Mouse (Mus musculus): Measurements from ENCODE around the gene Rufy1. TPM values are rescaled to one million over a fixed set of nuclear protein-coding genes. Genes with fewer than 3 reads are reported as not detected.

Rufy1 gene
- polyA plus RNA-seq, 1 experiment, result 9.6 TPM

DNA sequence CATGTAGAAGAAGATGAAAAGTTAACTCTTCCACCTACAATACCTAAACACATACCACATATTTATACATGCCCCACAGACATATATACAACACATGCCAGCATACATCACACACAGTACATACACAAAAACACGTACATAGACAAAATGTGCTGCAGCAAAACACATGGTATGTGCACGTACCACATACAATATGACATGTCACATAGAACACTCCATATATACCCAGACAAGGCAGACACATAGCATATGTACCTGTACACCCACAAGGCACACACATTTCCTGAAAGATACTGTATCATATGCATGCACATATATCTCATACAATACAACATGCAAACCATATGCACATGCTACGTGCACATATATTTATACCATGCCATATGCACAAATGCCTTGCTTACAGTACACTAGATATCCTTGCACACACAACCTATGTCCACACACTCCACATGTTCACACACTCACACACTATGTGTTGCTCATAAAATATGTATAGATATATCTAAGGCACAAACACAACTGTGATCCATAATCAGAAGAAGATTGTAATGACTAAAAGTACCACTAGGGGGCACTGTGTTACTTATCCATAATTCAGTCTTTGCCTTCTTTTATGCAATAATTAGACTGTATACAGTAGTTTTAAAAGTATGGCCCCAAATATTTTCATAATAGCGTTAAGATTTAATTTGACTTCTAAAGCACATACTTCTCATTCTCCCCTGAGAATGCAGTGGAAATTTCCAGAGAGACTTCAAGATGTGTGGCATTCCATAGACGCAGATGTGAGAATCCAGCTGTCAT is 12.5 kb upstream of the Rufy1 start:
- 79% methylated on average over 5 of the region's 5 CpGs for WGBS
- H3K36me3 ChIP-seq (ENCODE audit: control insufficient read depth, insufficient read depth, low read length), result no peaks in the 10 kb centered on the region
- no peak for DNase-seq (ENCODE audit: low read depth in 1 of 2, low spot score in 2 of 2)

GRCm38 (mm10) chr11:50441637-50442036 is 10.7 kb upstream of the Rufy1 start:
- H3K36me3 ChIP-seq (ENCODE audit: control insufficient read depth, insufficient read depth, low read length), result no peaks in the 10 kb centered on the region
- H3K27me3 ChIP-seq (ENCODE audit: control insufficient read depth, insufficient read depth, low read length), result no peaks in the 10 kb centered on the region
- no peaks in the 10 kb centered on the region for H3K4me1 ChIP-seq (ENCODE audit: control insufficient read depth, insufficient read depth, insufficient read length)
- DNase-seq (ENCODE audit: low read depth in 1 of 2, low spot score in 2 of 2), result no peak
- 83% methylated on average over 9 of the region's 9 CpGs for WGBS
- no peak overlapping the region for H3K4me3 ChIP-seq (ENCODE audit: extremely low read depth, insufficient read depth, insufficient read length)
- H3K27ac ChIP-seq (ENCODE audit: insufficient read depth, low read length), result no peak overlapping the region
- no peak for TF ChIP-seq CTCF (IDR thresholded peaks at IDR 0.05; ENCODE audit: extremely low read depth, insufficient read depth, insufficient read length, insufficient replicate concordance)
- no peak for TF ChIP-seq POLR2A (IDR thresholded peaks at IDR 0.05; ENCODE audit: low read depth, low read length)

More for the DNA sequence above, 12.5 kb upstream of the Rufy1 start:
- TF ChIP-seq POLR2A (IDR thresholded peaks at IDR 0.05; ENCODE audit: low read depth, low read length), result no peak
- TF ChIP-seq CTCF (IDR thresholded peaks at IDR 0.05; ENCODE audit: extremely low read depth, insufficient read depth, insufficient read length, insufficient replicate concordance), result no peak
- no peaks in the 10 kb centered on the region for H3K4me1 ChIP-seq (ENCODE audit: control insufficient read depth, insufficient read depth, insufficient read length)
- no peak overlapping the region for H3K27ac ChIP-seq (ENCODE audit: insufficient read depth, low read length)
- no peaks in the 10 kb centered on the region; the same call in 1 of the 2 replicates for H3K27me3 ChIP-seq (ENCODE audit: control insufficient read depth, insufficient read depth, low read length)
- H3K4me3 ChIP-seq (ENCODE audit: extremely low read depth, insufficient read depth, insufficient read length), result no peak overlapping the region

DNA sequence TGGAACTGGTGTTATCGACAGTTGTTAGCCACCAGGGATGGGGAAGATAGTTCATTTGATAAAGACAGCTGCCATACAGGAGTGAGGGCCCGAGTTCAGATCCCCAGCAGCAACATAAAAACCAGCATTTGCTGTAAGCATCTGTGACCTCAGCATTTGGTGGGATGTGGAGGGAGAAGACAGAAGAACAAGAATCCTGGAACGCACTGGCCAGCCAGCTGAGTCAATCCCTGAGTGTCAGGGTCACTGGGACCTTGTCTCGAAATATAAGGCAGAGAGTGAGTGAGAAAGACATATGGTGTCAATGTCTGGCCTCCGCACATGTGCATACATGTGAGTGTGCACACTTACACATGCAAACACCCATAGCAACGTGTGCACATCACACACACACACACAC is 9.8 kb upstream of the Rufy1 start:
- H3K4me1 ChIP-seq (ENCODE audit: control insufficient read depth, insufficient read depth, insufficient read length), result no peaks in the 10 kb centered on the region
- no peaks in the 10 kb centered on the region for H3K27me3 ChIP-seq (ENCODE audit: control insufficient read depth, insufficient read depth, low read length)
- no peak for DNase-seq (ENCODE audit: low read depth in 1 of 2, low spot score in 2 of 2)
- H3K4me3 ChIP-seq (ENCODE audit: extremely low read depth, insufficient read depth, insufficient read length), result no peak overlapping the region
- TF ChIP-seq POLR2A (IDR thresholded peaks at IDR 0.05; ENCODE audit: low read depth, low read length), result no peak
- no peak for TF ChIP-seq CTCF (IDR thresholded peaks at IDR 0.05; ENCODE audit: extremely low read depth, insufficient read depth, insufficient read length, insufficient replicate concordance)
- H3K36me3 ChIP-seq (ENCODE audit: control insufficient read depth, insufficient read depth, low read length), result no peaks in the 10 kb centered on the region
- H3K27ac ChIP-seq (ENCODE audit: insufficient read depth, low read length), result no peak overlapping the region
- WGBS, result 85% methylated on average over 6 of the region's 6 CpGs

GRCm38 (mm10) chr11:50439857-50440256 is 8.9 kb upstream of the Rufy1 start:
- no peaks in the 10 kb centered on the region for H3K36me3 ChIP-seq (ENCODE audit: control insufficient read depth, insufficient read depth, low read length)
- no peak overlapping the region for H3K27ac ChIP-seq (ENCODE audit: insufficient read depth, low read length)
- no peaks in the 10 kb centered on the region for H3K27me3 ChIP-seq (ENCODE audit: control insufficient read depth, insufficient read depth, low read length)
- WGBS, result 75% methylated on average over 8 of the region's 8 CpGs
- H3K4me3 ChIP-seq (ENCODE audit: extremely low read depth, insufficient read depth, insufficient read length), result no peak overlapping the region
- no peaks in the 10 kb centered on the region for H3K4me1 ChIP-seq (ENCODE audit: control insufficient read depth, insufficient read depth, insufficient read length)
- DNase-seq (ENCODE audit: low read depth in 1 of 2, low spot score in 2 of 2), result no peak
- TF ChIP-seq POLR2A (IDR thresholded peaks at IDR 0.05; ENCODE audit: low read depth, low read length) (no peak), CTCF (IDR thresholded peaks at IDR 0.05; ENCODE audit: extremely low read depth, insufficient read depth, insufficient read length, insufficient replicate concordance) (no peak)

DNA sequence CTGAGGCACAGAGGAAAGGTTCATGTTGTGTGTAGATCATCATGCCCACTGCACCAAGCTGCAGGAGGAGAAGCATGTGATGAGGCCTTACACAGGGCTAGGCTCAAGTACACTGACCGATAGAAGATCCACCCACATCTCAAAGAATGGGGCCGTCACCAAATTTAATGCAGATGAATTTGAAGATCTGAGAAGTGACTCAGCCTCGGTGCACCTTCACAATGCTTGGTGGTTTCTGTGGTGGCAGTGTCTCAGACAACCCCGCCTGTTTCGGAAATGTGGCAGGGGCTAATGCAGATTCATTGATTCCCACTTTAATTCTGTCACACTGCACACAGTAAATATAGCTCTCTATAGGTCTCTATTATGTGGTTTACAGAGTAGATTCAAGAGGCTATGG is 2.0 kb upstream of the Rufy1 start:
- DNase-seq (ENCODE audit: low read depth in 1 of 2, low spot score in 2 of 2), result no peak
- Histone ChIP-seq H3K27ac (ENCODE audit: insufficient read depth, low read length) (no peak overlapping the region), H3K4me3 (ENCODE audit: extremely low read depth, insufficient read depth, insufficient read length) (no peak overlapping the region), H3K27me3 (ENCODE audit: control insufficient read depth, insufficient read depth, low read length) (no peaks in the 10 kb centered on the region), H3K4me1 (ENCODE audit: control insufficient read depth, insufficient read depth, insufficient read length) (no peaks in the 10 kb centered on the region), H3K36me3 (ENCODE audit: control insufficient read depth, insufficient read depth, low read length) (no peaks in the 10 kb centered on the region)
- TF ChIP-seq POLR2A (IDR thresholded peaks at IDR 0.05; ENCODE audit: low read depth, low read length), result no peak
- no peak for TF ChIP-seq CTCF (IDR thresholded peaks at IDR 0.05; ENCODE audit: extremely low read depth, insufficient read depth, insufficient read length, insufficient replicate concordance)
- WGBS, result 61% methylated on average over 5 of the region's 5 CpGs

- 92% methylated on average over 3 of the region's 3 CpGs for WGBS
- Histone ChIP-seq H3K36me3 (ENCODE audit: control insufficient read depth, insufficient read depth, low read length) (no peaks in the 10 kb centered on the region), H3K4me1 (ENCODE audit: control insufficient read depth, insufficient read depth, insufficient read length) (no peaks in the 10 kb centered on the region), H3K27ac (ENCODE audit: insufficient read depth, low read length) (no peak overlapping the region), H3K27me3 (ENCODE audit: control insufficient read depth, insufficient read depth, low read length) (no peaks in the 10 kb centered on the region), H3K4me3 (ENCODE audit: extremely low read depth, insufficient read depth, insufficient read length) (no peak overlapping the region)
- TF ChIP-seq CTCF (IDR thresholded peaks at IDR 0.05; ENCODE audit: extremely low read depth, insufficient read depth, insufficient read length, insufficient replicate concordance) (no peak), POLR2A (IDR thresholded peaks at IDR 0.05; ENCODE audit: low read depth, low read length) (no peak)
- DNase-seq (ENCODE audit: low read depth in 1 of 2, low spot score in 2 of 2), result no peak
Observed at GRCm38 (mm10) chr11:50432069-50432440, 1.1 kb upstream of the Rufy1 start.
